Mouse (Mus musculus) midbrain, embryonic 12.5 days (tissue): ENCODE data around the gene Mpg. TPM values are rescaled to one million over a fixed set of nuclear protein-coding genes. Genes with fewer than 3 reads are reported as not detected.

Experiments
- ATAC-seq: fragments of 200-750 bp; cut with Nextera tagmentation; 2 replicates; pipeline ENCODE4 v1.8.0; 2017; ENCODE audit warnings: low read depth, moderate TSS enrichment, moderate library complexity; ENCODE audit not compliant: low FRiP score
- H3K27ac ChIP-seq: fragments of 300-500 bp; sonication (generic); replicated peaks from 2 replicates; pipeline ENCODE4 v1.5.1; 2016; ENCODE audit warnings: mild to moderate bottlenecking
- H3K27me3 ChIP-seq: fragments of 300-500 bp; sonication (generic); 2 replicates; pipeline ENCODE4 v1.6.1; 2016; ENCODE audit warnings: mild to moderate bottlenecking
- H3K36me3 ChIP-seq: fragments of 300-500 bp; sonication (generic); 2 replicates; pipeline ENCODE4 v1.6.1; 2016
- H3K4me1 ChIP-seq: fragments of 300-500 bp; sonication (generic); 2 replicates; pipeline ENCODE4 v1.6.1; 2016
- H3K4me2 ChIP-seq: fragments of 300-500 bp; sonication (generic); replicated peaks from 2 replicates; pipeline ENCODE4 v1.6.1; 2016; ENCODE audit warnings: mild to moderate bottlenecking, moderate library complexity
- H3K4me3 ChIP-seq: fragments of 300-500 bp; sonication (generic); 2 replicates; pipeline ENCODE4 v1.5.1; 2016; ENCODE audit warnings: mild to moderate bottlenecking
- H3K9ac ChIP-seq: fragments of 300-500 bp; sonication (generic); replicated peaks from 2 replicates; pipeline ENCODE4 v1.6.1; 2016; ENCODE audit warnings: mild to moderate bottlenecking, moderate library complexity
- H3K9me3 ChIP-seq: fragments of 300-500 bp; sonication (generic); 2 replicates; pipeline ENCODE4 v1.6.1; 2016; ENCODE audit warnings: mild to moderate bottlenecking
- WGBS: fragments of 180-500 bp; shearing (Covaris S2); methylation state at CpG from one replicate; pipeline ENCODE4 v1.1.7; 2016; 5-methylcytosine and 5-hydroxymethylcytosine counted together
- polyA plus RNA-seq: library from polyadenylated mRNA; unstranded; fragments of >200 nt; fragmentation: Nextera tagmentation; extraction: Ambion mirVana; gene quantifications from 2 replicates; pipeline ENCODE4 v1.2.1, GENCODE M21; 2016

The Mpg gene
- polyA plus RNA-seq, 1 experiment from 2014 or later: 26.6 TPM

GRCm38 (mm10) chr11:32210623-32211022 lies 15.7 kb upstream of the Mpg start:
- no peak for ATAC-seq
- no peak overlapping the region for H3K27ac ChIP-seq
- no peaks in the 10 kb centered on the region for H3K27me3 ChIP-seq
- H3K4me2 ChIP-seq: no peak overlapping the region
- no peak overlapping the region for H3K9ac ChIP-seq
- 91% methylated on average over 9 of the region's 9 CpGs for WGBS
- H3K4me1 ChIP-seq: peaks cover 8% of the 10 kb centered on the region
- H3K36me3 ChIP-seq: peaks cover 46% of the 10 kb centered on the region
- no peaks in the 10 kb centered on the region for H3K9me3 ChIP-seq
- no peak overlapping the region for H3K4me3 ChIP-seq

- Histone ChIP-seq H3K9ac (no peak overlapping the region), H3K4me1 (peaks cover 11% of the 10 kb centered on the region; the same call in 1 of the 2 replicates), H3K36me3 (peaks cover 21% of the 10 kb centered on the region), H3K9me3 (no peaks in the 10 kb centered on the region), H3K27ac (no peak overlapping the region), H3K4me2 (no peak overlapping the region), H3K27me3 (peaks cover 4% of the 10 kb centered on the region), H3K4me3 (no peak overlapping the region)
- WGBS: 93% methylated on average over 18 of the region's 18 CpGs
- ATAC-seq: no peak
Observed at GRCm38 (mm10) chr11:32215372-32216162, 10.7 kb upstream of the Mpg start.

- no peak overlapping the region for H3K4me3 ChIP-seq
- no peak; the same call in 1 of the 2 replicates for ATAC-seq
- H3K27me3 ChIP-seq: peaks cover 16% of the 10 kb centered on the region
- H3K36me3 ChIP-seq: peaks cover 11% of the 10 kb centered on the region
- no peak overlapping the region for H3K4me2 ChIP-seq
- WGBS: 23% methylated on average over 8 of the region's 8 CpGs
- no peak overlapping the region for H3K27ac ChIP-seq
- H3K4me1 ChIP-seq: peaks cover 22% of the 10 kb centered on the region; the same call in 1 of the 2 replicates
- no peaks in the 10 kb centered on the region for H3K9me3 ChIP-seq
- H3K9ac ChIP-seq: no peak overlapping the region
Observed at GRCm38 (mm10) chr11:32216851-32217250, 9.5 kb upstream of the Mpg start.

GRCm38 (mm10) chr11:32218501-32219050 lies 7.7 kb upstream of the Mpg start:
- H3K4me2 ChIP-seq: no peak overlapping the region
- H3K27me3 ChIP-seq: peaks cover 33% of the 10 kb centered on the region
- no peaks in the 10 kb centered on the region for H3K36me3 ChIP-seq
- WGBS: 55% methylated on average over 6 of the region's 6 CpGs
- no peak overlapping the region for H3K27ac ChIP-seq
- H3K4me1 ChIP-seq: peaks cover 33% of the 10 kb centered on the region
- H3K4me3 ChIP-seq: no peak overlapping the region
- no peak overlapping the region for H3K9ac ChIP-seq
- H3K9me3 ChIP-seq: no peaks in the 10 kb centered on the region
- ATAC-seq: no peak

- no peaks in the 10 kb centered on the region for H3K36me3 ChIP-seq
- no peak overlapping the region for H3K9ac ChIP-seq
- H3K4me1 ChIP-seq: peaks cover 33% of the 10 kb centered on the region
- H3K27me3 ChIP-seq: peaks cover 40% of the 10 kb centered on the region
- WGBS: 92% methylated on average over 10 of the region's 10 CpGs
- no peak for ATAC-seq
- H3K4me2 ChIP-seq: no peak overlapping the region
- no peak overlapping the region for H3K4me3 ChIP-seq
- no peak overlapping the region for H3K27ac ChIP-seq
- H3K9me3 ChIP-seq: no peaks in the 10 kb centered on the region
Observed at GRCm38 (mm10) chr11:32219287-32219686, 7.0 kb upstream of the Mpg start.

DNA sequence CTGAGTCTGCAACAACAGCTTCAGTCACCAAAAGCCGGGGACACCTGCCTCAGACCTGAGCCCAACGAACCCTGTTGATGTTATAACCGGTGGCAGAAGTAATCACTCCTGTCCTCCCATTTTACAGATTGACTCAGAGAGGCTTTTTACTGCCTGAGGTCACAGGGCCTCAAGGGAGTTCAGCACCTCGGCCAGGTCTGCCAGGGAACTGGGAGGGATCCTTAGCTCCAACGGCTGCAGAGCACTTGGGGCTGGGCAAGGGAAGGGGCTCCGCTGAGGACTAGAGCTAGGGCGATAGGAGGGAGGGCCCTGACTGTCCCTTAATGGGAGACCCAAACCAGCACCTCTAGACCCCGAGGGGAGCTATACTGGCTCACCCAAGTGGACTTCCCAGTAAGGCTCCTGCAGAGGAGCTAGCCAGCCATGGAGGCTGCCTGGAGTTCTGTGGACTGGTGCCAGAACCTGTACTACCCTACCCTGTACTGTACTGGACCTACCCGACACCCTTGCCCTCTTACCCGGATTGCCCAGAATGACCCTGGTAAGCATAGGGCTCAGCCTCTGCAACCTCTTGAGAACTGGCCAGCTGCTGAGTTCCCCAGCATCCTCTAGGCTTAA lies 5.6 kb upstream of the Mpg start:
- 43% methylated on average over 10 of the region's 10 CpGs for WGBS
- Histone ChIP-seq H3K4me3 (peak overlapping the region; percentile 70), H3K27ac (no peak overlapping the region), H3K27me3 (peaks cover 50% of the 10 kb centered on the region), H3K9me3 (no peaks in the 10 kb centered on the region), H3K36me3 (no peaks in the 10 kb centered on the region), H3K9ac (peak overlapping the region; percentile 69), H3K4me1 (peaks cover 33% of the 10 kb centered on the region), H3K4me2 (peak overlapping the region; percentile 93)
- ATAC-seq: peak; percentile 18; the same call in 1 of the 2 replicates

GRCm38 (mm10) chr11:32221225-32221950 lies 4.9 kb upstream of the Mpg start:
- Histone ChIP-seq H3K36me3 (no peaks in the 10 kb centered on the region), H3K27me3 (peaks cover 50% of the 10 kb centered on the region), H3K9me3 (no peaks in the 10 kb centered on the region), H3K27ac (peak overlapping the region; percentile 52), H3K4me2 (peak overlapping the region; percentile 93), H3K4me1 (peaks cover 33% of the 10 kb centered on the region), H3K4me3 (peak overlapping the region; percentile 70), H3K9ac (peak overlapping the region; percentile 69)
- WGBS: under 1% methylated on average over 44 of the region's 46 CpGs
- ATAC-seq: peak; percentile 29; the same call in 1 of the 2 replicates

DNA sequence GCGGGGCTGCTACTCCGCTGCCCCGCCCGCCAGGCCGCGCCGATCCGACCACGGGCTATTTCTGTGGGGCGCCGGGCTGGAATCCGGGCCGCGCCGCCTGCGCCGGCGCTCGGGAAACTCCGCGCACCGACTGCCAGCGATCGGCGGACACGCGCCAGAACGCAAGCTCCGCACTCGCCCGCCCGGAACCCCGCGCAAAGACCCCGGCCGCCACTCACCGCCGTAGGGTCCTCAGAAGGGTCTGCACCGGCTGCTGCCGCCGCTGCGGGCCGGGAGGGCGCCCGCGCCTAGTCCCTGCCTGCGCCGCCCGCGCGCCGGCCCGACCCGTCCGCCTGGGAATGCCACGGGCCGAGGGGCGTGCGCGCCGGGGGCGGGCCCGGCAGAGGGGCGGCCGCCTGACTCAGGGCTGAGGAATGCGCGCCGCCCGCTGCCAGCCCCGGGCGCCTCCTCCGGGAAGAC lies 4.3 kb upstream of the Mpg start, which contains the start of gene Rhbdf1:
TSS of gene Rhbdf1 (minus strand) at position 350 of the 459 bp plus-strand sequence.
- no peaks in the 10 kb centered on the region for H3K9me3 ChIP-seq
- H3K4me2 ChIP-seq: peak within 1 kb of the TSS; percentile 93
- H3K9ac ChIP-seq: peak within 1 kb of the TSS; percentile 69
- H3K27ac ChIP-seq: peak within 1 kb of the TSS; percentile 52
- H3K4me1 ChIP-seq: peaks cover 39% of the 10 kb centered on the region
- H3K36me3 ChIP-seq: no peaks in the 10 kb centered on the region
- under 1% methylated on average over 72 of the region's 72 CpGs for WGBS
- H3K27me3 ChIP-seq: peaks cover 50% of the 10 kb centered on the region
- H3K4me3 ChIP-seq: peak within 1 kb of the TSS; percentile 70
- peak; percentile 17 for ATAC-seq

GRCm38 (mm10) chr11:32222570-32223194 lies 3.6 kb upstream of the Mpg start:
- Histone ChIP-seq H3K4me1 (peaks cover 46% of the 10 kb centered on the region), H3K4me2 (peak overlapping the region; percentile 93), H3K27me3 (peaks cover 50% of the 10 kb centered on the region), H3K4me3 (peak overlapping the region; percentile 70), H3K9me3 (no peaks in the 10 kb centered on the region), H3K9ac (peak overlapping the region; percentile 69; the same call in 1 of the 2 replicates), H3K36me3 (no peaks in the 10 kb centered on the region), H3K27ac (0 out of 2 replicates have a peak overlapping the region, but pooled peaks have one; percentile 2)
- WGBS: 10% methylated on average over 21 of the region's 21 CpGs
- ATAC-seq: no peak

- Histone ChIP-seq H3K36me3 (no peaks in the 10 kb centered on the region), H3K27me3 (peaks cover 50% of the 10 kb centered on the region), H3K4me2 (no peak overlapping the region), H3K4me3 (no peak overlapping the region), H3K9ac (no peak overlapping the region), H3K9me3 (no peaks in the 10 kb centered on the region), H3K27ac (no peak overlapping the region), H3K4me1 (peaks cover 41% of the 10 kb centered on the region)
- WGBS: 69% methylated on average over 4 of the region's 4 CpGs
- no peak for ATAC-seq
Observed at GRCm38 (mm10) chr11:32223297-32223967, 2.9 kb upstream of the Mpg start.
